Mouse (Mus musculus): ENCODE data around the gene Med25.

DNA sequence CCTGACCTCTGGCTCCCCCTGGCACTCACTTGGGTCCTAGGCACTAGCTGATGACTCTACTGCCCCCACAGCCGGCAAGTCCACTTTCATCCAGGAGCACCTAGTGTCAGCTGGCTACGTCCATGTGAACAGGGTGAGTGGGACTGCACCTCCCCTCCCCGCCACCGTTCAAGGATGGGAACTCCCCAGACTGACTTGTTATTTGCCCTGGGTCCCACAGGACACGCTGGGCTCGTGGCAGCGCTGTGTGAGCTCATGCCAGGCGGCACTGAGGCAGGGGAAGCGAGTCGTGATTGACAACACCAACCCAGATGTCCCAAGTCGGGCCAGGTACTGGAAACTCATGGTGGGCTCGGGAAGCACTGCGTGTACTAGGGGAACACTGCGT, 31.1 kb downstream of the Med25 start:
- no peak for TF ChIP-seq GATA1 (IDR thresholded peaks at IDR 0.05; ENCODE audit: borderline replicate concordance, low read length)
- TF ChIP-seq FLI1 (IDR thresholded peaks at IDR 0.05; ENCODE audit: low read length), result no peak
